Mouse (Mus musculus) ES-E14 (cell line): ENCODE data around the gene Capn2. TPM values are rescaled to one million over a fixed set of nuclear protein-coding genes. Genes with fewer than 3 reads are reported as not detected.
A peak's percentile ranks its signal among the peaks of the same experiment; 100 is the strongest.

Experiments
- DNase-seq: peaks from one replicate; pipeline ENCODE4 v3.0.0-alpha.2; 2013; ENCODE audit warnings: low read depth, low spot score
- H3K27ac ChIP-seq: 2 replicates; pipeline ENCODE4 v1.5.1; 2012; ENCODE audit warnings: low read depth, mild to moderate bottlenecking, low read length, moderate library complexity, mixed read lengths; ENCODE audit not compliant: poor library complexity, insufficient read depth, severe bottlenecking
- H3K36me3 ChIP-seq: 2 replicates; pipeline ENCODE4 v1.6.1; 2012; ENCODE audit warnings: mild to moderate bottlenecking, low read length, moderate library complexity, mixed read lengths; ENCODE audit not compliant: control insufficient read depth, poor library complexity, insufficient read depth, severe bottlenecking
- H3K4me1 ChIP-seq, 2 experiments: fragments of 150-350 bp in 1 of 2; sonication (generic) in 1 of 2; 2 replicates each; pipeline ENCODE4 v1.6.1; 2012; ENCODE audit warnings: low read length in 2 of 2, mild to moderate bottlenecking in 1 of 2, mixed read lengths in 1 of 2; ENCODE audit not compliant: control insufficient read depth in 2 of 2, insufficient read depth in 2 of 2, poor library complexity in 1 of 2
- H3K4me3 ChIP-seq, 2 experiments: fragments of 150-350 bp in 1 of 2; sonication (generic) in 1 of 2; 2 replicates each; pipeline ENCODE4 v1.5.1; 2012; ENCODE audit warnings: low read length in 2 of 2, low read depth in 1 of 2, mild to moderate bottlenecking in 1 of 2, mixed read lengths in 1 of 2; ENCODE audit not compliant: insufficient read depth in 1 of 2, poor library complexity in 1 of 2, severe bottlenecking in 1 of 2
- H3K9ac ChIP-seq: 2 replicates; pipeline ENCODE4 v1.6.1; 2012; ENCODE audit warnings: low read depth, mild to moderate bottlenecking, low read length, mixed read lengths; ENCODE audit not compliant: poor library complexity, insufficient read depth, severe bottlenecking
- H3K9me3 ChIP-seq: fragments of 150-350 bp; sonication (generic); 2 replicates; pipeline ENCODE4 v1.6.1; 2012; ENCODE audit warnings: low read depth, mild to moderate bottlenecking, low read length; ENCODE audit not compliant: control insufficient read depth, insufficient read depth
- CHD2 ChIP-seq: IDR thresholded peaks from 2 replicates; pipeline ENCODE4 v1.6.1; 2014; ENCODE audit warnings: mild to moderate bottlenecking, low read depth, low read length, inconsistent platforms
- HCFC1 ChIP-seq: IDR thresholded peaks from 2 replicates; pipeline ENCODE4 v1.6.1; 2012; ENCODE audit warnings: low read length, inconsistent platforms, borderline replicate concordance; ENCODE audit not compliant: insufficient read depth
- MAFK ChIP-seq: IDR thresholded peaks from 2 replicates; pipeline ENCODE4 v1.6.1; 2014; ENCODE audit warnings: mild to moderate bottlenecking, low read depth, low read length, inconsistent platforms; ENCODE audit not compliant: insufficient read depth
- ZC3H11A ChIP-seq: IDR thresholded peaks from 2 replicates; pipeline ENCODE4 v1.6.1; 2012; ENCODE audit warnings: low read depth, mild to moderate bottlenecking, inconsistent platforms, low read length, borderline replicate concordance
- ZNF384 ChIP-seq: IDR thresholded peaks from 2 replicates; pipeline ENCODE4 v1.6.1; 2012; ENCODE audit warnings: low read depth, low read length, inconsistent platforms
- in situ Hi-C, 2 experiments: fragments of 600-800 bp; cut with MboI; formaldehyde crosslinking; loops; one replicate each; pipeline ENCODE4 v1.15.1; 2025; ENCODE audit warnings: low sequenced_read_pairs in 2 of 2, inconsistent platforms in 1 of 2; ENCODE audit not compliant: unreplicated experiment in 2 of 2
- total RNA-seq: library from RNA; depleted of rRNA; stranded (reverse); fragments of 300-350 nt; gene quantifications from 2 replicates; pipeline ENCODE4 v1.2.3, GENCODE M21; 2012

Capn2 gene
- total RNA-seq, 1 experiment, result 72.3 TPM

DNA sequence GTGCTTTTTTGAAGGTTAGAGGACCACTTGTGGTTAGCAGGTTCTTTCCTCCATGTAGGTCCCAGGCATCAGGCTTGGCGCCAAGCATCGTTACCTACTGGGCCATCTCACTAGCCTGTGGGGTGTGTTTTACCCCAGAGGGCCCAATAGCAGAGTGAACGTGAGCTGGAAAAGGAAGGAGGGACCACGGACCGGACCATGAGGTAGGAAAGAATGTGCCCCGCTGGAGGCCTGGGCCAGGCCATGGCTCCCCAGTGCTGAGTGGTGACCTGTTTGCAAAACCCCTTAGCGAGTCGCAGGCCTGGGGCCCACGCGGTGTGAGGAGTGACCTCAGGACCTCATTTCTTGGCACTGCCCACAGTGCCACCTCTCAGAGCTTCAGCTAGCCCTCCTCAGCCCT lies 28.9 kb downstream of the Capn2 start:
- no peak for DNase-seq
- H3K9me3 ChIP-seq, result no peaks in the 10 kb centered on the region
- TF ChIP-seq MAFK, result no peak
- no peaks in the 10 kb centered on the region for H3K36me3 ChIP-seq
- peak overlapping the region; percentile 43; the same call in 1 of the 2 replicates for H3K9ac ChIP-seq
- H3K27ac ChIP-seq, result no peak overlapping the region
- peak overlapping the region in 1 of 2 experiments; percentile 20; a peak in 1 of 4 replicates for H3K4me3 ChIP-seq
- H3K4me1 ChIP-seq, result peaks cover 2 to 16% of the 10 kb centered on the region in 2 experiments; a peak in 3 of 4 replicates
- in situ Hi-C loops, result no loop called here

DNA sequence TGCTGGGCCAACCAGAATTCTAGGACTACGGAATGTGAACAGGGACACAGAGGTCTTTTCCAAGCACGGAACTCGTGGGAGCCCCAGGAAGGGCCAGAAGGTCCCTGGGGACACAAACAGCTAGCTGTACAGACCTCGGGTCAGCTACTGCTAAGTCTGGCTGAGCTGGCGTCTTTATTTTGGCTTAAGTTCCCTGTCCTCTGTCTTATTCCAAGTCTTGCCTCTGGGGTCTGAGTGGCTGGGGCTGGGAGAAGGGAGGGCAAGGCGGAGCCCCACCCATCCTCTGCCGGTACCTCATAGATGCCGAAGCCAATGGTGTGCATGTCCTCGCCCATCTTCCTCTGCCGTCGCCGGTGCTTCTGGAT lies 33.5 kb downstream of the Capn2 start:
- Histone ChIP-seq H3K4me3 (no peak overlapping the region), H3K27ac (no peak overlapping the region), H3K4me1 (peaks cover 2 to 13% of the 10 kb centered on the region in 2 experiments; a peak in 3 of 4 replicates), H3K36me3 (no peaks in the 10 kb centered on the region), H3K9me3 (no peaks in the 10 kb centered on the region), H3K9ac (no peak overlapping the region)
- DNase-seq, result no peak
- TF ChIP-seq CHD2, result no peak
- TF ChIP-seq ZNF384, result no peak
- TF ChIP-seq HCFC1, result no peak
- TF ChIP-seq MAFK, result no peak
- TF ChIP-seq ZC3H11A, result no peak
- in situ Hi-C loops, result no loop called here

DNA sequence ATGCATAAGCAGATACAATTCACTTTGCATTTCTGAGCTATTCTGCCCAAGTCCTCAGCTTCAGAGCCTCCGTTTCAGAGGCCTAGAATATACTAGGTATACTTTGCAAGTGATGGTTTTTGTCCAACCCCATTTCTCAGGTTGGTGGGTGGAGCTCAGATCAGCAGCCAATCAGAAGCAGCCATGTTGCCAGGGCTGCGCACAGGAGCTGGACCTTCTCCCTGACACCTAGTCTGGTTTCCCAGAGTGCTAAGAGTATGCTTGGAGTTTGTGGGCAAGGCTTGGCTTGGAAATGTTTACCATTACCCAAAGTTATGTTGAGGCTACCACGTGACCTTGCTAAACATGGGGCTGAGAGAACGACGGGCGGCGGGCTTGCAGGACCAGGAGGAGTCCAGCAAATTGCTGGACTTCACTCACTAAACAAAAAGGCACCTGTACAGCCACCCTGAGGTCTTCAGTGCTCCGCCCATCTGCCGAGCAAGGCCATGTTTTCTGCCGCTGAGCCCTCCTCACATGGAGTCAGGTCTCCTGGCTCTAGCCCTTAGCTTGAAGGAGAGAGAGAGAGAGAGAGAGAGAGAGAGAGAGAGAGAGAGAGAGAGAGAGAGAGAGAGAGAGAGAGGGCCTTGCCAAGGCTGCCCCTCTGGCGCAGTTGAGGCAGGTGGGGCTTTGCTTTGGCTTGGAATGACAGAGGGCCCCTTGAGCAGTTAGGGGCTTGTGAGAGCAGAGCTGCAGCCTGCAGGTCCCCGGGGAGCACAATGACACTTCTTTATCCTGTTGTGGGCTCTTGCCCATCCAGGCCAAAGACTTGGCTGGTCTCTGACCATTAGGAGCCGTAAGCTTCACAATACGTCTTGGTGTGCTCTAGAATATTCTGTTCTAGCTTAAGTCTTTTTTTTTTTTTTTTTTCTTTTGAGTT lies 34.2 kb downstream of the Capn2 start:
- DNase-seq, result no peak
- Histone ChIP-seq H3K9me3 (no peaks in the 10 kb centered on the region), H3K9ac (no peak overlapping the region), H3K27ac (no peak overlapping the region), H3K4me1 (peaks cover 0 to 8% of the 10 kb centered on the region in 2 experiments; a peak in 1 of 4 replicates), H3K4me3 (peak overlapping the region in 1 of 2 experiments; percentile 18; a peak in 1 of 4 replicates), H3K36me3 (no peaks in the 10 kb centered on the region)
- no peak for TF ChIP-seq ZC3H11A
- peak; percentile 57; the same call in 1 of the 2 replicates for TF ChIP-seq ZNF384
- in situ Hi-C loops, result no loop called here

DNA sequence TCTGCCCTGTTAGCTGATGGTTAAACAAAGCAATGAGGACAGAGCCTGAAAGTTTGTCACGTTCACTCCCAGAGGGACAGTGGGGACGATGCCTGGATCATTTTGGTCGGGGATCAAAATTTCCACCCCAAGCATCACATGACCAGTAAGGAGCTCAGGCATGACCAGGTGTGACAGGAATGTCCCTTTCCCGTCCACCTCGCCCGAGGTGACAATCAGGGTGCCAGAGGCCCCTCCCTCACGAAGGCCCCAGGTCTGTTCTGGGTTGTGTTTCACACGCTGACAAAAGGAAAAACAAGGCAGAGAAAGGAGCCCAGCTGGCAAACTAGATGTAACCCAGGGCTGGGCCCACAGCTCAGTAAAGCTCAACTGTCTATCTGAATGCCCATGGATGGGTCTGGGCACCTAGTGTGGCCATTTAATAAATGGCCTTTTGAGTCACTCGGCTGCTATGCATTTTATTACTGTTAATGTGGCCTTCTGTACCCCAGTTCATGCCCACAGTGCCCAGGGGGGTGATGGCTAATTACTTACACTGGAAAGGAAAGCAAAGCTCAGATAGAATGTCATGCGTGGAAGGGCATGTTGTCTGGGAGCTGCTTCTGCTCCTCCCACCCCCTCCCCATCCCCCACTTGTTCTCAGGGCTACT lies 35.6 kb downstream of the Capn2 start:
- in situ Hi-C loops, result no loop called here
- TF ChIP-seq CHD2 (no peak), ZC3H11A (no peak), ZNF384 (no peak), MAFK (no peak), HCFC1 (no peak)
- no peaks in the 10 kb centered on the region for H3K36me3 ChIP-seq
- no peak for DNase-seq
- no peak overlapping the region for H3K4me3 ChIP-seq
- H3K27ac ChIP-seq, result no peak overlapping the region
- H3K9me3 ChIP-seq, result no peaks in the 10 kb centered on the region
- no peaks in the 10 kb centered on the region for H3K4me1 ChIP-seq
- H3K9ac ChIP-seq, result no peak overlapping the region
